Mouse (Mus musculus): ENCODE results near the gene Abca9. TPM values are rescaled to one million over a fixed set of nuclear protein-coding genes. Genes with fewer than 3 reads are reported as not detected.

Gene Abca9
- polyA plus RNA-seq, 1 experiment from 2014 or later, result 1.7 TPM

Other genes starting within 250 kb of the Abca9 start
- gene Abca8b, start 172.4 kb downstream of the Abca9 start, polyA plus RNA-seq (2015; fragmentation: Nextera tagmentation; extraction: Ambion mirVana), result 0.63 and 0.82 TPM in 2 replicates
- gene Abca8a, start 72.2 kb downstream of the Abca9 start, polyA plus RNA-seq (2015; fragmentation: Nextera tagmentation; extraction: Ambion mirVana), result 0.25 and 0.37 TPM in 2 replicates
- gene Abca6, start 83.6 kb upstream of the Abca9 start, polyA plus RNA-seq (2015; fragmentation: Nextera tagmentation; extraction: Ambion mirVana), result 0.04 and 0.08 TPM in 2 replicates
- gene Abca5, start 169.5 kb upstream of the Abca9 start, polyA plus RNA-seq (2015; fragmentation: Nextera tagmentation; extraction: Ambion mirVana), result 4.8 and 5.7 TPM in 2 replicates
- 39.9 and 44.7 TPM in 2 replicates for gene Map2k6, start 230.9 kb upstream of the Abca9 start, polyA plus RNA-seq (2015; fragmentation: Nextera tagmentation; extraction: Ambion mirVana)